Mouse (Mus musculus) thymus, postnatal 0 days (tissue): ENCODE data around the gene Best3. TPM values are rescaled to one million over a fixed set of nuclear protein-coding genes. Genes with fewer than 3 reads are reported as not detected.

Experiments
- polyA plus RNA-seq: library from polyadenylated mRNA; unstranded; fragments of >200 nt; fragmentation: Nextera tagmentation; extraction: Ambion mirVana; gene quantifications from 2 replicates; pipeline ENCODE4 v1.2.1, GENCODE M21; 2015

Gene Best3
- polyA plus RNA-seq, 1 experiment from 2014 or later, result not detected

Other genes starting within 250 kb of the Best3 start
- gene Myrfl, start 89.4 kb upstream of the Best3 start, polyA plus RNA-seq, result 0.26 and 0.27 TPM in 2 replicates
- gene Rab3ip, start 35.5 kb upstream of the Best3 start, polyA plus RNA-seq, result 20.6 and 22.5 TPM in 2 replicates
- not detected in 2 replicates for gene Gm10271, start 13.7 kb upstream of the Best3 start, polyA plus RNA-seq
- not detected in 2 replicates for gene Lrrc10, start 59.0 kb downstream of the Best3 start, polyA plus RNA-seq
- gene Cct2, start 77.5 kb downstream of the Best3 start, polyA plus RNA-seq, result 263 and 270 TPM in 2 replicates
- gene Frs2, start 162.2 kb downstream of the Best3 start, polyA plus RNA-seq, result 13.1 and 14.6 TPM in 2 replicates
- 89.8 and 97.7 TPM in 2 replicates for gene Yeats4, start 238.2 kb downstream of the Best3 start, polyA plus RNA-seq